Mouse (Mus musculus) urinary bladder, adult 2 months (tissue): Measurements from ENCODE around the gene Mrps10. TPM values are rescaled to one million over a fixed set of nuclear protein-coding genes. Genes with fewer than 3 reads are reported as not detected.
"Not testable (repeated sequence)": the region's sequence is repeated elsewhere in the genome, so short reads cannot be mapped to it uniquely, and the experiment has no call there.

Experiments
- DNase-seq: peaks from one replicate; pipeline ENCODE4 v3.0.0; 2022; ENCODE audit warnings: low spot score
- polyA plus RNA-seq: library from polyadenylated mRNA; depleted of rRNA; stranded (reverse); fragments of >200 nt; gene quantifications from 2 replicates; pipeline ENCODE4 v1.2.3, GENCODE M21; 2012; rRNA removed

Mrps10 gene
- 32.1 and 34.4 TPM in 2 replicates for polyA plus RNA-seq

DNA sequence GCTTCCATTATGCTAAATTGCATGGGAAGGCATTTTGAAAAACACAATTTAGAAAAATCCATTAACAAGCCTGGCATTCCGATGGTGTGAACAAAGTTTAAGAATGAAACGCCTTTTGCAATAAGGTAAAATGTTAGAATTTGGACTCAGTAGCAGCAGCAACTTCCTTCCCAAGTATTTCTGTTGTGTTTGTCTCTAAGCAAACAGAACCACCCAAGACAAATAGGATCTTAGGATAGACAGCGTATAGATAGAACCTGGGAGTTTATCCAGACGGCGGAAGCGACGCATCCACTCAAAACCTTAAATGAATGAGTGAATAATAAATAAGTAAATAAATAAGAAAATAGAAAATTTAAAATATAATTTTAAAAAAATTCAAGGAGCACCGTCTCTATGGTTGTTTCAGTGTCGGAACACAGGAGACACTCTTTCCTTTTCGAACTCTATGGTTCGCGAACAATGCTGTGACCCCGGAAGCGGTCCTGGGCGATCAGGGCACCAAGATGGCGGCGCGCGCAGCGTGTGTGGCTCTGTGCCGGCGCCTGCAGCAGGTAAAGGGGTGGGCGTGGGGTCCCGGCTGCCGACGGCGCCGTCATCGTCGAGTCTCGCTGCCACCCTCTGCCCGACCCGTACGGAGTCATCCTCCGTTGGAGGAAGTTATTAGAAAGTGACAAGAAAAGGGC lies at the start of gene Mrps10:
Mrps10 (plus strand) TSS at position 487 of the 686 bp plus-strand sequence.
- DNase-seq: peak; percentile 63

GRCm38 (mm10) chr17:47318972-47319625 lies 49.6 kb upstream of the Mrps10 start:
- DNase-seq: no peak

DNA sequence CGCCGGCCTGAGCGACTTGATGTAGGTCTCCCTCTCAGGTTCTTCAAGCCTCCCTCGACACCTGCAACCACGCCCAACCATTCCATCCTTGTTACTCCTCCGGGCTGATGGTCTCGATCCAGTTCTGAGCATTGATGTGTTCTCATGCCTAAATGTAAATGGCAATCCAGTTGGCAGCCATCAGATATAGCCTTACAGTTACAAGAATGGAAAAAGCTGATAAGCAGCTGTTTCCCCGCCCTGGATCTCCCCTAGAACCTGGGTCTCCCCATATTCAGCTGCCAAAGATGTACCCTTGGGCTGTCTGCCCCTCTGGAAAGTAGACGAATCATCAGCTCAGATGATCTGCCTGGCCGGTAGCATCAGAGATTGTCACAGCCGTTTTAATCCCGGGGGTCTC lies 48.9 kb upstream of the Mrps10 start:
- DNase-seq: no peak

- no peak for DNase-seq
Observed at GRCm38 (mm10) chr17:47322128-47322990, 46.3 kb upstream of the Mrps10 start.

- no peak for DNase-seq
Observed at GRCm38 (mm10) chr17:47322991-47323295, 45.7 kb upstream of the Mrps10 start.

DNA sequence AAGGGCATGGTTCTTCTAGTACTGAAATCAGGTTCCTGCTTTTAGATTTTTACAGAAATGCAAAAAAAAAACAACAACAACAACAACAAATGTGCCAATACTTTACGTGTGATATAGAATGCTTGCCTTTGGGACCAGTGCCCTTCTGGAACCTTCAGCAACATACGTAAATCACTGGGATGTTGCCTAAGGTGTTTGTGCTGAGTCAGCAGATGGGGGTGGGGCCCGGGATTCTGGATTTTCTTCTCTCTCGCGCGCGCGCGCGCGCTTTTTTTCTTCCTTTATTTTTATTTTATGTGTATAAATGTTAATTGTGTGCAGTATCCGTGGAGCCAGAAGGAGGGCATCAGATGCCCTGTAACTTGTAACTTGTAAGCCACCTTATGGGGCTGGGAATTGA lies 41.1 kb upstream of the Mrps10 start:
- DNase-seq: no peak

- DNase-seq: no peak
Observed at GRCm38 (mm10) chr17:47327969-47328368, 40.7 kb upstream of the Mrps10 start.

DNA sequence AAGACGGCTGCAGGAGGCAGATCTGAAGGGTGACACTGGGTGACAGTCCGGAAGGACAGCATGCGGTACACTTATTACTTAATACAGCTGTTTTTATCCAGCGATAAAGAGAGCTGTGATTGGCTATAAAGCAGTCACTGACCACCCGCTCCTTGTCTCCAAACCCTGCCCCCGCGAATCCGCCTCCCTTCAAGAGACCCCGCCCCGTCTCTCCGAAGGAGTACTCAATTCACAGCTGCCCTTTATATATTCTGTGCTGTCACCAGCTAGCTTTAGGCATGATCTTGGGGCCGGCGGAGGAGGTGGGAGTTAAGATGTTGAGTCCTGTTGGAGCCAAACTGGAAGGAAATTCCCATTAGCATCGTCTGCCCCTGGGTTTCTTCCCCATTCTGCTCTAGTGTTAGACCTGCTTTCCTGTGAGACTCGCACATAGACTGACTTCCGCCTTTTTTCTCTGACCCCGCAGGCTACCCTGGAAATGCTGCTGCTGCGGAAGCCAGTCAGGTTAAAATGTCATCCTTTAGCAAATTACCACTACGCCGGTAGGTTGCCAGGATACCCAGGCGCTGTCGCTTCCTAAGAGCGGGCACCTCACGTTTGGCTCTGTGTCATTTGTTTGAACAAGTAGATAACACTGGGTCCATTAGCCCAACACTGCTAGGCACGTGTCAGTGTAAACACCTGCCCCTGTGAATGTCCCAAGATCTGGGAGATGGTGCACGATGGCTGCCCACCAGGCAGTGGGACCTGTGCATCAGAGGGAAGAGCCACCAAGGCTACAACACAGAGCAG lies 39.9 kb upstream of the Mrps10 start:
- DNase-seq: no peak

DNA sequence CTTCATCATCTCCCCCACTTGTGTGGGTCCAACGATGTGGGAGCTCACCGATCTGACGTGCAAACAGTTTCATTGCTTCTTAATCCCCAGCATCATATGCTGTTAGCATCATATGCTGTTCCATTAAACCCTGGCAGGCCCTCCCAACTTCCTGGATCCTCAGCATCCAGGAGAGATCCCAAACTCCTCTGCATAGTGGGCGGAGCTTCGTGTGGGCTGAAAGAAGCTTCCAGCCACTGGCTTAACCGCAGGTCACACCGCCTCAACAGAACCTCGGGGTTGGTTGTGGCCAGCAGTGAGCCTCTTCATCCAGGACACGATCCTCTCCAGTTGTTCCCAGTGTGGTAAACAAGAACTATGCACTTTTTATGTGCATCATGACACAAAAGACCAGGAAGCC lies 38.1 kb upstream of the Mrps10 start:
- no peak for DNase-seq

- no peak for DNase-seq
Observed at GRCm38 (mm10) chr17:47332001-47332611, 36.6 kb upstream of the Mrps10 start.

- DNase-seq: not testable (repeated sequence)
Observed at GRCm38 (mm10) chr17:47332664-47333063, 36.0 kb upstream of the Mrps10 start.

- no peak for DNase-seq
Observed at GRCm38 (mm10) chr17:47333409-47333808, 35.3 kb upstream of the Mrps10 start.

GRCm38 (mm10) chr17:47343121-47343520 lies 25.6 kb upstream of the Mrps10 start:
- DNase-seq: no peak

DNA sequence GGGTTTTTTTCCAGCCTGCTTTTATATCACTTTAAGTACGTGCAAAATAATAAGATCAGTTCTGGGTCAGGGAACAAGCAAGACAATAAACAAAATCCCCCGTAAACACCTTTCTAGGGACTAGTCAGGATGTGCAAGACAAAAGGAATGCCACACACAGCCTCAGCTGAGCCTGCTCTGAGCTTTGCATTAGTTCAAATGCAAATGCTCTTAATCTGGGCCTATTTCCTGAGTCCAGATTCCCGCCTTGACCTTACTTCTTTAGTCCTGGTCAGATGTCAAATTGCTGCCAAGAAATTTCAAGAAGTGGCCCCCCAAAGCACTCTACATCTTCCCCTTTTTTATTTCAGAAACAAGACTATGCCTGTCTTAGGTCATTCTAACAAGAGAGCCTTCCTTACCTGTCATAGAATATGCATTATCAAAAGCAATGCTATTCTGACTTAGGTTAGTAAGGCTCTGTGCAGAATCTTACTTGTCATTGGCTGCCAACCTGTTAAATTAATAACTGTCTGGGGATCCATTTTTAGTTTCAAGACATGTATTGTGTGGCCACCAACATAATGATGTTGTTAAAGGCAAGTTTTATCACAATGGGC lies 18.9 kb upstream of the Mrps10 start:
- DNase-seq: no peak

DNA sequence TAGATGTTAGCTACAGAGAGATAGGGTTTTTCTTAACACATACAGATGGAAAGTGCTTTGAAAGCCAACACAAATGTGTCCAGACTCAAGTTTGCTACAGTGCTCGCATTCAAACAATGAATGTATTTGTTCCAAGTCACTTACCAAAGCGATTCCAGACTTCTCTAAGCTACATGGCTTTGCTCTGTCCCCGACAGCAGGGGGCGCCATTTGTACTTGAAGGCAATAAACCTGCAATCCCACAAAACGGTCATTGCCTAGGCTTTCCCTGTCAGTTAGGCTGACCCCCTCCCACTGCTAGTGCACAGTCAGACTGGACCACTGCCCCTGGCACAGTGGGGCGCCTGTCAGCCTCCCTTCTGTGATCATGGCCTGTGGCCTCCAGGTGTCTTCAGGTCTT lies 8.7 kb upstream of the Mrps10 start:
- peak; percentile 34 for DNase-seq

- no peak for DNase-seq
Observed at GRCm38 (mm10) chr17:47361343-47361742, 7.3 kb upstream of the Mrps10 start.

DNA sequence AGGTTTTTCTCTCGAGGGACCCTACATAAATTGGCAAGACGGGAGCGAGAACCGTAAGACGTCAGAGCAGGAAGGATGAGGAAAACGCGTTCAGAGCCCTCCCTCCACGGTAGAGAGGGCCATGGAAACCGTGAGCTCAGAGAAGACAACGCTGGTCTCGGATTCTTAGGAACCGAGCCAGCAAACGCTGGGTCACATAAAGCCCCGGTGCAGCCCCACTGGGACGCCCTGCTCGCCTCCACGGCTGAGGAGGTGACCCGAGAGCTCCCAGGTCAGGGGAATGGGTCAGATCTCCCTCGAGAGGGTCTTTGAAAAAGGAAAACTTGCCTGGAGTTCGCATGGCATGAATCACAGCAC lies 378 bp downstream of the Mrps10 start:
- DNase-seq: no peak

DNA sequence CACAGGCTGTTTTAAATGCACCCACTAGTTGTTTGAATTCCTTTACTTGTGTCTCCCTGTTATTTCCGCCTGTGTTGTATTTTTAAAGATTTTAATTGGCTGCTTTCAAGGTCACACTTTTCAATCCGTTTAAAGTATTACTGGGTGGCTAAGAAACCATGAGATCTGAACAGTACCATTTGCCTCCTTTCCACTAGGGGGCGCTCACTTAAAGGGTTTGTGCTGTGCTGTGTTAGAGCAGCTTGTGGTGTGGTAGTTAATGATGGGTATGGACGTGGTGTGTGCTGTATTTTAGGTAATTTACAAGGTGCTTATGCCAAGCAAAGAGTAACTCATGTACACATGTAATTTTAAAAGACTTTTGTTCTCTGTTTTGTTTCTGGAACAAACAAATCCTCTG lies 2.8 kb downstream of the Mrps10 start:
- no peak for DNase-seq

- DNase-seq: no peak
Observed at GRCm38 (mm10) chr17:47373991-47374390, 5.3 kb downstream of the Mrps10 start.

- no peak for DNase-seq
Observed at GRCm38 (mm10) chr17:47376779-47377280, 8.1 kb downstream of the Mrps10 start.

DNA sequence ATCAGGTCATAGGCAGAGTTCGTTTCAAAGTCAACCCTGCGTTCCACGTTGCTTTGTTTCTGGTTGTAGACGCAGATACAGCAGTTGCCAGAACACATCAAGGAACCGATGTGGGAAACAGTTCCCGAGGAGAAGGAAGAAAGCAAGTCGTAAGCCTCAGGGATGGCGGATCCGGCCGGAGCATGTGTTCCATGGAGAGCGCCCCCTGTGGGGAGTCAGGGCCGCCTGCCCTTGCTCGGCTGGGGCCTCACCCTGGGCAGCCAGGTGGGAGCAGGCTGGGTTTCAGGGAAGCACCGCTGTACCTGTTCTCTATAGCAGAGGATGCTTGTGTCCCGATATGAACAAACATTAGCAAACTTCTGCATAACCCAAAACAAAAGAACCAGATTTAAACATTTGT lies 9.4 kb downstream of the Mrps10 start:
- no peak for DNase-seq
